Mouse (Mus musculus): ENCODE measurements around the gene Fhad1. TPM values are rescaled to one million over a fixed set of nuclear protein-coding genes. Genes with fewer than 3 reads are reported as not detected.

Gene Fhad1
- polyA plus RNA-seq, 1 experiment = 1.3 TPM

GRCm38 (mm10) chr4:142026965-142027364, 12.1 kb upstream of the Fhad1 start:
- 84% methylated on average over 2 of the region's 2 CpGs for WGBS
- TF ChIP-seq POLR2A (IDR thresholded peaks at IDR 0.05; ENCODE audit: borderline replicate concordance, control insufficient read depth, low read depth, low read length) (no peak), CTCF (IDR thresholded peaks at IDR 0.05; ENCODE audit: control insufficient read depth, insufficient read depth, low read length) (no peak)
- no peak overlapping the region for H3K27ac ChIP-seq (ENCODE audit: control insufficient read depth, insufficient read depth, low read depth, low read length, poor library complexity)
- H3K4me1 ChIP-seq (ENCODE audit: control insufficient read depth, insufficient read depth, low read length) = no peaks in the 10 kb centered on the region
- H3K4me3 ChIP-seq (replicated peaks; ENCODE audit: control insufficient read depth, low read depth, low read length) = no peak overlapping the region

GRCm38 (mm10) chr4:142024536-142024935, 9.7 kb upstream of the Fhad1 start:
- Histone ChIP-seq H3K27ac (ENCODE audit: control insufficient read depth, insufficient read depth, low read depth, low read length, poor library complexity) (no peak overlapping the region), H3K4me3 (replicated peaks; ENCODE audit: control insufficient read depth, low read depth, low read length) (no peak overlapping the region), H3K4me1 (ENCODE audit: control insufficient read depth, insufficient read depth, low read length) (no peaks in the 10 kb centered on the region)
- WGBS = 72% methylated on average over 2 of the region's 2 CpGs
- TF ChIP-seq CTCF (IDR thresholded peaks at IDR 0.05; ENCODE audit: control insufficient read depth, insufficient read depth, low read length) (no peak), POLR2A (IDR thresholded peaks at IDR 0.05; ENCODE audit: borderline replicate concordance, control insufficient read depth, low read depth, low read length) (no peak)

- no peak overlapping the region for H3K27ac ChIP-seq (ENCODE audit: control insufficient read depth, insufficient read depth, low read depth, low read length, poor library complexity)
- TF ChIP-seq CTCF (IDR thresholded peaks at IDR 0.05; ENCODE audit: control insufficient read depth, insufficient read depth, low read length) = no peak
- no peak for TF ChIP-seq POLR2A (IDR thresholded peaks at IDR 0.05; ENCODE audit: borderline replicate concordance, control insufficient read depth, low read depth, low read length)
- WGBS = 45% methylated on average over 4 of the region's 4 CpGs
- H3K4me3 ChIP-seq (replicated peaks; ENCODE audit: control insufficient read depth, low read depth, low read length) = no peak overlapping the region
- no peaks in the 10 kb centered on the region for H3K4me1 ChIP-seq (ENCODE audit: control insufficient read depth, insufficient read depth, low read length)
These were observed 8.3 kb upstream of the Fhad1 start for GRCm38 (mm10) chr4:142023166-142023565.

GRCm38 (mm10) chr4:142017686-142018085, 2.8 kb upstream of the Fhad1 start:
- WGBS = 26% methylated on average over 15 of the region's 15 CpGs
- TF ChIP-seq POLR2A (IDR thresholded peaks at IDR 0.05; ENCODE audit: borderline replicate concordance, control insufficient read depth, low read depth, low read length) = no peak
- TF ChIP-seq CTCF (IDR thresholded peaks at IDR 0.05; ENCODE audit: control insufficient read depth, insufficient read depth, low read length) = no peak
- Histone ChIP-seq H3K4me3 (replicated peaks; ENCODE audit: control insufficient read depth, low read depth, low read length) (peak overlapping the region; percentile 21), H3K27ac (ENCODE audit: control insufficient read depth, insufficient read depth, low read depth, low read length, poor library complexity) (peak overlapping the region; percentile 41; the same call in 1 of the 2 replicates), H3K4me1 (ENCODE audit: control insufficient read depth, insufficient read depth, low read length) (no peaks in the 10 kb centered on the region)

- TF ChIP-seq CTCF (IDR thresholded peaks at IDR 0.05; ENCODE audit: control insufficient read depth, insufficient read depth, low read length) (no peak), POLR2A (IDR thresholded peaks at IDR 0.05; ENCODE audit: borderline replicate concordance, control insufficient read depth, low read depth, low read length) (no peak)
- H3K4me3 ChIP-seq (replicated peaks; ENCODE audit: control insufficient read depth, low read depth, low read length) = no peak overlapping the region
- no peaks in the 10 kb centered on the region for H3K4me1 ChIP-seq (ENCODE audit: control insufficient read depth, insufficient read depth, low read length)
- no peak overlapping the region for H3K27ac ChIP-seq (ENCODE audit: control insufficient read depth, insufficient read depth, low read depth, low read length, poor library complexity)
- WGBS = 87% methylated on average over 13 of the region's 13 CpGs
These were observed 3.6 kb downstream of the Fhad1 start for GRCm38 (mm10) chr4:142011236-142011635.

GRCm38 (mm10) chr4:142010441-142010840, 4.4 kb downstream of the Fhad1 start:
- Histone ChIP-seq H3K27ac (ENCODE audit: control insufficient read depth, insufficient read depth, low read depth, low read length, poor library complexity) (no peak overlapping the region), H3K4me1 (ENCODE audit: control insufficient read depth, insufficient read depth, low read length) (no peaks in the 10 kb centered on the region), H3K4me3 (replicated peaks; ENCODE audit: control insufficient read depth, low read depth, low read length) (no peak overlapping the region)
- 7% methylated on average over 7 of the region's 7 CpGs for WGBS
- TF ChIP-seq POLR2A (IDR thresholded peaks at IDR 0.05; ENCODE audit: borderline replicate concordance, control insufficient read depth, low read depth, low read length) (no peak), CTCF (IDR thresholded peaks at IDR 0.05; ENCODE audit: control insufficient read depth, insufficient read depth, low read length) (no peak)

GRCm38 (mm10) chr4:142008206-142008605, 6.7 kb downstream of the Fhad1 start:
- no peaks in the 10 kb centered on the region for H3K4me1 ChIP-seq (ENCODE audit: control insufficient read depth, insufficient read depth, low read length)
- WGBS = 90% methylated on average over 11 of the region's 11 CpGs
- no peak overlapping the region for H3K4me3 ChIP-seq (replicated peaks; ENCODE audit: control insufficient read depth, low read depth, low read length)
- no peak for TF ChIP-seq CTCF (IDR thresholded peaks at IDR 0.05; ENCODE audit: control insufficient read depth, insufficient read depth, low read length)
- TF ChIP-seq POLR2A (IDR thresholded peaks at IDR 0.05; ENCODE audit: borderline replicate concordance, control insufficient read depth, low read depth, low read length) = no peak
- no peak overlapping the region for H3K27ac ChIP-seq (ENCODE audit: control insufficient read depth, insufficient read depth, low read depth, low read length, poor library complexity)

GRCm38 (mm10) chr4:142000581-142000980, 14.3 kb downstream of the Fhad1 start:
- 67% methylated on average over 9 of the region's 9 CpGs for WGBS
- Histone ChIP-seq H3K27ac (ENCODE audit: control insufficient read depth, insufficient read depth, low read depth, low read length, poor library complexity) (no peak overlapping the region), H3K4me3 (replicated peaks; ENCODE audit: control insufficient read depth, low read depth, low read length) (no peak overlapping the region), H3K4me1 (ENCODE audit: control insufficient read depth, insufficient read depth, low read length) (peaks cover 1% of the 10 kb centered on the region; the same call in 1 of the 2 replicates)
- TF ChIP-seq POLR2A (IDR thresholded peaks at IDR 0.05; ENCODE audit: borderline replicate concordance, control insufficient read depth, low read depth, low read length) (no peak), CTCF (IDR thresholded peaks at IDR 0.05; ENCODE audit: control insufficient read depth, insufficient read depth, low read length) (no peak)

- WGBS = 33% methylated on average over 7 of the region's 7 CpGs
- H3K4me3 ChIP-seq (replicated peaks; ENCODE audit: control insufficient read depth, low read depth, low read length) = no peak overlapping the region
- TF ChIP-seq POLR2A (IDR thresholded peaks at IDR 0.05; ENCODE audit: borderline replicate concordance, control insufficient read depth, low read depth, low read length) (no peak), CTCF (IDR thresholded peaks at IDR 0.05; ENCODE audit: control insufficient read depth, insufficient read depth, low read length) (no peak)
- no peak overlapping the region for H3K27ac ChIP-seq (ENCODE audit: control insufficient read depth, insufficient read depth, low read depth, low read length, poor library complexity)
- peaks cover 1% of the 10 kb centered on the region; the same call in 1 of the 2 replicates for H3K4me1 ChIP-seq (ENCODE audit: control insufficient read depth, insufficient read depth, low read length)
These were observed 15.3 kb downstream of the Fhad1 start for GRCm38 (mm10) chr4:141999494-142000074.

Measured in bone marrow, adult 2 months (tissue).